Mouse (Mus musculus) liver, embryonic 11.5 days (tissue): ENCODE results near the gene Fgfr2. TPM values are rescaled to one million over a fixed set of nuclear protein-coding genes. Genes with fewer than 3 reads are reported as not detected.
"Not testable (repeated sequence)": the region's sequence is repeated elsewhere in the genome, so short reads cannot be mapped to it uniquely, and the experiment has no call there.

ENCODE experiments used
- ATAC-seq: fragments of 200-750 bp; cut with Nextera tagmentation; replicated peaks from 2 replicates; pipeline ENCODE4 v1.8.0; 2017; ENCODE audit warnings: moderate number of reproducible peaks, mild to moderate bottlenecking, moderate TSS enrichment, moderate library complexity; ENCODE audit not compliant: low FRiP score
- DNase-seq: peaks from one replicate; pipeline ENCODE4 v3.0.0-alpha.2; 2017; ENCODE audit warnings: low spot score
- H3K27ac ChIP-seq: fragments of 300-500 bp; sonication (generic); 2 replicates; pipeline ENCODE4 v1.5.1; 2014; ENCODE audit warnings: mild to moderate bottlenecking, low read depth, low read length, control low read depth
- H3K27me3 ChIP-seq: fragments of 300-500 bp; sonication (generic); replicated peaks from 2 replicates; pipeline ENCODE4 v1.6.1; 2014; ENCODE audit warnings: low read length, mixed read lengths; ENCODE audit not compliant: control insufficient read depth, insufficient read depth
- H3K36me3 ChIP-seq: fragments of 300-500 bp; sonication (generic); 2 replicates; pipeline ENCODE4 v1.6.1; 2014; ENCODE audit warnings: mild to moderate bottlenecking, low read length, moderate library complexity, mixed read lengths; ENCODE audit not compliant: control insufficient read depth, insufficient read depth
- H3K4me1 ChIP-seq: fragments of 300-500 bp; sonication (generic); replicated peaks from 2 replicates; pipeline ENCODE4 v1.6.1; 2014; ENCODE audit warnings: low read length, mixed read lengths; ENCODE audit not compliant: control insufficient read depth, insufficient read depth
- H3K4me2 ChIP-seq: fragments of 300-500 bp; sonication (generic); 2 replicates; pipeline ENCODE4 v1.6.1; 2014; ENCODE audit warnings: mild to moderate bottlenecking, control low read depth, moderate library complexity
- H3K4me3 ChIP-seq: fragments of 300-500 bp; sonication (generic); 2 replicates; pipeline ENCODE4 v1.5.1; 2014; ENCODE audit warnings: low read depth, low read length, control low read depth
- H3K9ac ChIP-seq: fragments of 300-500 bp; sonication (generic); 2 replicates; pipeline ENCODE4 v1.6.1; 2014; ENCODE audit warnings: low read depth, low read length, control low read depth
- H3K9me3 ChIP-seq: fragments of 300-500 bp; sonication (generic); 2 replicates; pipeline ENCODE4 v1.6.1; 2016; ENCODE audit warnings: low read length, inconsistent platforms, mixed read lengths; ENCODE audit not compliant: control insufficient read depth
- WGBS: fragments of 180-500 bp; shearing (Covaris S2); extraction: QIAGEN DNeasy Blood & Tissue Kit; methylation state at CpG from one replicate; pipeline ENCODE4 v1.1.7; 2014; 5-methylcytosine and 5-hydroxymethylcytosine counted together
- polyA plus RNA-seq: library from polyadenylated mRNA; unstranded; fragments of >200 nt; fragmentation: Nextera tagmentation; extraction: Ambion mirVana; gene quantifications from 2 replicates; pipeline ENCODE4 v1.2.1, GENCODE M21; 2014

Fgfr2 gene
- polyA plus RNA-seq, 1 experiment from 2014 or later, result 32.6 TPM

DNA sequence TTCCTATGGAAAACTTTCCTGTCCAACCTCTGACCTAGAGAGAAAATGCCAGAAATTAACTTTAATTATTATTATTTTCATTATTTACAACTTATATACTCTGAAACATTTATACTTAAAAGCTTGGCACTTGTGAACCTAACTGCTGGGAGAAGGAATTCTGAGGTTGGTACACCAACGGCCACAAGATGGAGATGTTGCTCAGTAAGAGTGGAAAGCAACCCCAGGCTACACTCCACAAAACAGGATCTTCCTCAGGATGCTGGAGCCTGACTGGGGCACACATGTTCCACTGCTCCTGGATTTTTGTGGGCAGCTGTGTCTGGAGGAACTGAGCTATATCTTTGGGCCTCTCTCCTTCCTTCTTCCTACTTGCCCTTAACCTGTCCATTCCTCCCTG, 1690.9 kb downstream of the Fgfr2 start:
- H3K4me3 ChIP-seq, result no peak overlapping the region
- DNase-seq (no peak), ATAC-seq (no peak)
- no peak overlapping the region for H3K27ac ChIP-seq
- H3K36me3 ChIP-seq, result peaks cover 3% of the 10 kb centered on the region; the same call in 1 of the 2 replicates
- H3K4me2 ChIP-seq, result no peak overlapping the region
- WGBS, result 34% methylated on average over 1 of the region's 1 CpGs
- no peaks in the 10 kb centered on the region for H3K27me3 ChIP-seq
- no peak overlapping the region for H3K9ac ChIP-seq
- no peaks in the 10 kb centered on the region for H3K9me3 ChIP-seq
- no peaks in the 10 kb centered on the region for H3K4me1 ChIP-seq

DNA sequence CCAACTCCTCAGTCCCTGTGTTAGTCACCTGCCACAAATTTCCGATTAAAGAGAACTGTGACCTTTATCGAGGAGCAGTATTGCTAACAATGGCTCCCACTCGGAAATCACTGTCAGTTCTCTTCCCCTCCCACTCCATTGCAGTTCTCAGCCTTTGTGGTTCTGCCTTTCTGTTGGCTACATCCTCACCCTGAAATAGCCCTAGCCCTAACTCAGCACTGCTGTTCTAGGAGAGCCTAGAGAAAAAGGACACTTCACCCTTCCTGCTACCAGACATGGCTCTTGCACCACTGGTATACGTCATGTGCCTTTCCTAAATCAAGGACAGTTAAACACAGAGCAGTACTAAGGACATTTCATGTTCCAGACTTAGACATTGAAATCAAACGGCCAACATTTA, 1695.8 kb downstream of the Fgfr2 start:
- Histone ChIP-seq H3K9ac (no peak overlapping the region), H3K9me3 (no peaks in the 10 kb centered on the region), H3K27me3 (no peaks in the 10 kb centered on the region), H3K4me3 (no peak overlapping the region), H3K4me2 (no peak overlapping the region), H3K36me3 (peaks cover 3% of the 10 kb centered on the region; the same call in 1 of the 2 replicates), H3K27ac (no peak overlapping the region), H3K4me1 (0 out of 2 replicates have a peak, but pooled peaks cover 7% of the 10 kb centered on the region)
- ATAC-seq (no peak), DNase-seq (no peak)
- WGBS, result 83% methylated on average over 5 of the region's 5 CpGs

DNA sequence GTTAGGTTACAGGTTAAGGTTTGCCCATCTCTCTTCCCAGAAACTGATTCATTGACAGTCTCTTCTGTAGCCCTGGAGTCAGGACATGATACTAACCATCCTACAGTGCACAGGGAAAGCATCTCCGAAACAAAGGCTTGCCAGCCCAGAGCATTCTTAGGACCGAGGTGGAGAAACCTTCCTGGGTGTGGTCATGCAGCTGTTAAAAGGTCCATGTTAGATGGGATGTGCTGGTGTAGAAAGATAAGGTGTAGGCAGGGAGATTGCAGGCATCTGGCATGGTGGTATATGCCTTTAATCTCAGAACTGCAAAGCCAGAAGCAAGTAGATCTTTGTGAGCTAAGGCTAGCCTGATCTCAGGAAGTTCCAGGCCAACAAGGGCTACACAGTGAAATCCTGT, 1698.2 kb downstream of the Fgfr2 start:
- Histone ChIP-seq H3K27me3 (no peaks in the 10 kb centered on the region), H3K4me3 (no peak overlapping the region), H3K9me3 (no peaks in the 10 kb centered on the region), H3K4me1 (0 out of 2 replicates have a peak, but pooled peaks cover 7% of the 10 kb centered on the region), H3K27ac (no peak overlapping the region), H3K9ac (no peak overlapping the region), H3K4me2 (peak overlapping the region; percentile 29; the same call in 1 of the 2 replicates), H3K36me3 (no peaks in the 10 kb centered on the region)
- ATAC-seq (peak; percentile 99), DNase-seq (no peak)
- WGBS, result 54% methylated on average over 2 of the region's 2 CpGs

DNA sequence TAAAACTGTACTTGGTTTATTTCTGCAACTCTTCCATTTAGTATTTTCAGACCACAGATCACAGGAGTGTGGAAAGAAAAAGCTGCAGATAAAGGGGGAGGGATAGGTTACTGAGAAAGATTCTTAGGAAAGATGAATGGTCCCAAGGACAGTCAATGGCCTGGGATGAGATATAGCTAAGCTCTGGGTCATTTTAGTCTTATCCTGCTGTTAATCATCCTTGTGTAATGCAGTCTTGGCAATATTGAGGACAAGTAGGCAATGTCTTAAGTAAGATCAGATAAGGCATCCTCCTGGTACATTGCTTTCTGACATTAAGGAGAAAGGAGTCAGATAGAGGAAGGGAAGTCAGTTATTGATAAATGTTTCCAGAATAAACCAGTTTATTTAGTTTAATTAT, 1705.5 kb downstream of the Fgfr2 start:
- Histone ChIP-seq H3K9ac (no peak overlapping the region), H3K4me2 (no peak overlapping the region), H3K36me3 (no peaks in the 10 kb centered on the region), H3K27me3 (no peaks in the 10 kb centered on the region), H3K9me3 (no peaks in the 10 kb centered on the region), H3K27ac (no peak overlapping the region), H3K4me1 (no peaks in the 10 kb centered on the region), H3K4me3 (no peak overlapping the region)
- DNase-seq (no peak), ATAC-seq (no peak)

DNA sequence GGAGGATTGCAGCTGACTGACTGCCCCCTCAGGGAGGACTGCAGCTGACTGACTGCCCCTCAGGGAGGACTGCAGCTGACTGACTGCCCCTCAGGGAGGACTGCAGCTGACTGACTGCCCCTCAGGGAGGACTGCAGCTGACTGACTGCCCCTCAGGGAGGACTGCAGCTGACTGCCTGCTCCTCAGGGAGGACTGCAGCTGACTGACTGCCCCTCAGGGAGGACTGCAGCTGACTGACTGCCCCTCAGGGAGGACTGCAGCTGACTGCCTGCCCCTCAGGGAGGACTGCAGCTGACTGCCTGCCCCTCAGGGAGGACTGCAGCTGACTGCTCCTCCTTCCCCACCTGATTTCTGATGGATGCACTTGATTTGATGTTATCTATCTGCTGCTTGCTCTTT, 1706.4 kb downstream of the Fgfr2 start:
- DNase-seq, H3K27me3 ChIP-seq, H3K9me3 ChIP-seq, H3K4me1 ChIP-seq, ATAC-seq, H3K27ac ChIP-seq, H3K4me2 ChIP-seq, H3K4me3 ChIP-seq, H3K36me3 ChIP-seq, H3K9ac ChIP-seq: not testable (repeated sequence)

DNA sequence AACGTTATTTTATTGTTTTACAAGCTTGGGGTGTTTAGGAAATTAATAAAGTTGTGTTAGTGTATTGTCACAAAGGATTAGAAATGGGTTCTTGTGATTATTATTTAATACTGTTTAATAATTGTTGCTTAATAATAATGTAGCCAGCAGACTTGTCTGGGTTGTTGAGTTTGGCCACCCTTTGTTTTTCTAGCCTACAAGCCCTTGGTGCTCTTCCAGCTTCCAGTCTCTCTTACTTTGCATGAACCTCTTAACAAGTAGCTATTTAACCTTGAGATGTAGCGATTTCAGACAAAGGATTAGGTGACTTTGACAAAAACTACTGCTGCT, 1711.2 kb downstream of the Fgfr2 start:
- 62% methylated on average over 2 of the region's 2 CpGs for WGBS
- Histone ChIP-seq H3K4me2 (no peak overlapping the region; the same call in 1 of the 2 replicates), H3K36me3 (no peaks in the 10 kb centered on the region), H3K4me1 (peaks cover 17% of the 10 kb centered on the region), H3K9ac (no peak overlapping the region), H3K4me3 (no peak overlapping the region), H3K27me3 (no peaks in the 10 kb centered on the region), H3K27ac (no peak overlapping the region), H3K9me3 (no peaks in the 10 kb centered on the region)
- ATAC-seq (no peak), DNase-seq (no peak)

DNA sequence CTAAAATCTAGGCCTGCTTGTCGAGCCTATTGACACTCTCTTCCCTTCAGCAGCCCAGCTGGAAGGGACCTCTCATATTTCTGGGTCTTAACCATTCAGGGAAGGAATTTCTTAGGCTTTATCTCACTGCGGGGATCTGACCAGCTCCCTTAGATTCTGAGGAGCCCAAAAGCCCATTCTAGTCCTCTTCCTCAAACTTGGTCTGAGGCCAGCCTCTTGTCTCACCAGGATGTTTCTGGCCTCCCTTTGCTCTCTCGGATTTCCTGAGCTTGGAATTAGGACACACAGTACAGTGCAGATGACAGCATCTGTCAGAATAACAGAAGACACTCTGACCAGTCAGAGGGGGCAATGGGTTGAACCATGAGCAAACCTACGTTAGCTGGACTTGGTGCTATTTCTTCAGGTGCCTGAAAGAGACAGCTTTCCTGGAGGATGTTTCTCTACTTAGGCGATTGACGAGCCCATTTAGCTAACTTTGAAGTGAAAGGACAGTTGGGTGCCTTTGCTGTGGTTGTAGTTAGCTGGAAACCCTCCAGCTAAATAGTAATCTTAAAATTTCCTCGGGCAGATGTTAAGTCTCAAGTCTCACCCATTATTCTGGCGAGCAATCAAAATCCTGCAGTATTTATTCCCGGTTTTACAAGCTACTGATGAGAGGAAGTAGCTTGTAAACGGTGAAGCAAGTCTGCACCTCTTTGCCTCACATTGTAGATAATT, 1711.8 kb downstream of the Fgfr2 start:
- ATAC-seq, result no peak
- H3K4me3 ChIP-seq, result peak overlapping the region; percentile 93
- peak overlapping the region; percentile 74 for H3K4me2 ChIP-seq
- H3K4me1 ChIP-seq, result peaks cover 17% of the 10 kb centered on the region
- no peak for DNase-seq
- H3K27me3 ChIP-seq, result no peaks in the 10 kb centered on the region
- H3K9me3 ChIP-seq, result no peaks in the 10 kb centered on the region
- no peak overlapping the region for H3K27ac ChIP-seq
- H3K9ac ChIP-seq, result peak overlapping the region; percentile 70
- H3K36me3 ChIP-seq, result no peaks in the 10 kb centered on the region
- WGBS, result 53% methylated on average over 10 of the region's 10 CpGs

DNA sequence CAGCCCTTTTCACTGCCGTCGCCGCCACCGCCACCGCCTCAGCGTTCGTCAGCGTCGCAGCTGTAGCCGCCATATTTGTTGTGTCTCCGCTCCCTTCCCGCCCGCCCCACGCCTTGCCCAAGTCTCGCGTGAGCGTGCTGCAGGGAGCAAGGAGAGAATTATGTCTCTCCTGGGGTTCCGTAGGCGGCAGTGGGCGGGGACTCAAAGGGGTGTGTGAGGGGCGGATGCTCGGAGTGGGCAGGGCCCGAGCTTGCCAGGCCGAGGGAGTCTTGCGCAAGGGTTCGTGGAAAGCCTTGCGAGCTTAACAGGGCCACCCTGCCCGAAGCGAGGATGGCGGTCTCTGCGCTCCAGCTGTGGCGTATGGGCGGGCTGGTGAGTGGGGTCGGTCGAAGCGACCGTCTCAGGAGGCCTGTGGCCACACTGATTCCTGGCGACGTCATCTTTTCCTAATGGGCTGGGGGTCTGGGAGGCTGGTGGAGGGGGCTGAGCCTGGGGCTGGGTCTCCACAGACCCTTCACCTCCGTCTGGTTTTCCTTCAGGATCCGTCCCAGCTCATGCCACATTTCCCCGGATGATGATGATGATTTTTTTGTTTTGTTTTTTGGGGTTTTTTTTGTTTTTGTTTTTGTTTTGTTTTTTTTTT, 1712.6 kb downstream of the Fgfr2 start, which contains the start of the genes Ikzf5 and Acadsb:
Gene Ikzf5 (minus strand): TSS at position 106 of the 643 bp plus-strand sequence.
Gene Acadsb (plus strand): TSS at position 186 of the 643 bp plus-strand sequence.
- under 1% methylated on average over 41 of the region's 42 CpGs for WGBS
- Histone ChIP-seq H3K9me3 (no peaks in the 10 kb centered on the region), H3K36me3 (no peaks in the 10 kb centered on the region), H3K27me3 (no peaks in the 10 kb centered on the region), H3K4me3 (peak within 1 kb of the TSS; percentile 93), H3K27ac (0 out of 2 replicates have a peak within 1 kb of the TSS, but pooled peaks have one; percentile 13), H3K9ac (peak within 1 kb of the TSS; percentile 97), H3K4me1 (peaks cover 17% of the 10 kb centered on the region), H3K4me2 (peak within 1 kb of the TSS; percentile 74)
- ATAC-seq, result peak; percentile 98
- peak; percentile 98 for DNase-seq

DNA sequence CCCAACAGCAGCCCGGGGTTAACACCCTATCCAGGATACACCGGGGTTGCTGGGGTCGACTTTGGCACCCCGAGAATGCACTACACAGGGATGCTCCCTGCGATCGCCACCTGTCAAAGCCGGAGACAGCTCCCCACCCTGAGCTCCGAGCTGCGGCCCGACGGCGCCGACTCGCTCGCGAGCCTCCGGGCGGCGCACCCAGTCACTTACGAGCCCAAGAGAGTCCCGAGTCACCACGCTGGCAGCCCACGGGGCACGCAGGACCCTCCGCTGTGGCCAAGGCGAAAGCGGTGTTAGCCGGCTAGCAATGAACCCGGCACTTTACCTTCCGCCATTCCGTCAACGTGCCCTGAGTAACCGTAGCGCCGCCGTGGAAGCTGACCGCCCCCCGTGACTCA, 1713.2 kb downstream of the Fgfr2 start:
- DNase-seq, result peak; percentile 65
- WGBS, result 1% methylated on average over 38 of the region's 38 CpGs

More for the DNA sequence above, 1713.2 kb downstream of the Fgfr2 start:
- peak; percentile 72 for ATAC-seq
- Histone ChIP-seq H3K9ac (peak overlapping the region; percentile 97), H3K27ac (0 out of 2 replicates have a peak overlapping the region, but pooled peaks have one; percentile 13), H3K4me2 (peak overlapping the region; percentile 65), H3K27me3 (no peaks in the 10 kb centered on the region), H3K4me3 (peak overlapping the region; percentile 93), H3K9me3 (no peaks in the 10 kb centered on the region), H3K36me3 (no peaks in the 10 kb centered on the region), H3K4me1 (peaks cover 17% of the 10 kb centered on the region)
